ENCODE assay signal across 12 mouse cellular contexts in the genomic region with DNA sequence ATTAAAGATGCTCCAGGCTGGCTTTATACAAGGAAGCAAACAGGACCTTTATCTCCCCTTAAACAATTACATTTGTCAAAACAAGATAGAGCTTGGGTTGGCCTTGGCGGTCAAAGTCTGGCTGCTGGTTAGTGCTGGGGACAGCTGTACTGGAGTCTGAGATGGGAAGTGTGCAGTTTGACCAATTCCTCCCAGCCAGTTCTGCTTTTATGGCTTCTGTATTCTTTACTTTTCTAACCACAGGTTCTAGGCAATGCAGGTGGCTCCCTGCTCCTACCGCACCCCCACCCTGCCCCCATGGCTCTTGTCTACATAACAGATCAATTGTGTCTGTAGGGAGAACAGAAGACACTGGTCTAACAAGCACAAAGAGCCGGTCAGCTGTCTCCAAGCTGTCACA. TPM values are rescaled to one million over a fixed set of nuclear protein-coding genes. Genes with fewer than 3 reads are reported as not detected.
DNase-seq lines count a peak whose midpoint lies in the region; ATAC-seq lines count a peak whose summit lies in the region.
"Had no signal": no experiment of that assay in that cellular context is flagged by ENCODE, and none has a peak within 500 bp of the region (broad histone marks: within the 10 kb centered on the region; RNA-seq: fewer than 3 reads in every experiment).

No protein-coding gene starts in this region.

- 62% methylated on average over 3 of the region's 3 CpGs for WGBS in midbrain, embryonic 11.5 days
- WGBS in midbrain, embryonic 14.5 days = 61% methylated on average over 3 of the region's 3 CpGs
- WGBS in intestine, embryonic 15.5 days = 61% methylated on average over 3 of the region's 3 CpGs

- H3K9ac ChIP-seq in midbrain, embryonic 11.5 days (ENCODE audit: low read length) = no peak overlapping the region
- H3K9ac ChIP-seq in midbrain, embryonic 14.5 days (replicated peaks; ENCODE audit: low read length) = no peak overlapping the region
- H3K9ac ChIP-seq in intestine, embryonic 15.5 days = no peak overlapping the region
- H3K9ac ChIP-seq: lung, embryonic 14.5 days; midbrain, embryonic 13.5 days had no signal

- no peak overlapping the region for H3K27ac ChIP-seq in midbrain, embryonic 11.5 days (ENCODE audit: low read depth, low read length)
- H3K27ac ChIP-seq in midbrain, embryonic 14.5 days (replicated peaks; ENCODE audit: low read depth, low read length) = no peak overlapping the region
- no peak overlapping the region for H3K27ac ChIP-seq in intestine, embryonic 15.5 days
- H3K27ac ChIP-seq: midbrain, embryonic 13.5 days had no signal

- no peak overlapping the region for H3K4me2 ChIP-seq in midbrain, embryonic 11.5 days
- no peak overlapping the region for H3K4me2 ChIP-seq in midbrain, embryonic 14.5 days (ENCODE audit: low read length)
- H3K4me2 ChIP-seq in intestine, embryonic 15.5 days (replicated peaks) = no peak overlapping the region
- H3K4me2 ChIP-seq: lung, embryonic 14.5 days; midbrain, embryonic 13.5 days had no signal

- H3K4me1 ChIP-seq in midbrain, embryonic 11.5 days (ENCODE audit: control insufficient read depth, insufficient read depth, low read length) = peaks cover 13% of the 10 kb centered on the region
- H3K4me1 ChIP-seq in midbrain, embryonic 14.5 days (ENCODE audit: control insufficient read depth, insufficient read depth, low read length) = peaks cover 11% of the 10 kb centered on the region; the same call in 1 of the 2 replicates
- 0 out of 2 replicates have a peak, but pooled peaks cover 2% of the 10 kb centered on the region for H3K4me1 ChIP-seq in intestine, embryonic 15.5 days (replicated peaks)

- H3K4me3 ChIP-seq in midbrain, embryonic 11.5 days (ENCODE audit: low read depth, low read length) = no peak overlapping the region
- H3K4me3 ChIP-seq in midbrain, embryonic 14.5 days (replicated peaks; ENCODE audit: low read depth, low read length) = no peak overlapping the region
- no peak overlapping the region for H3K4me3 ChIP-seq in intestine, embryonic 15.5 days (replicated peaks)
- H3K4me3 ChIP-seq: midbrain, embryonic 13.5 days had no signal

- no peak for ATAC-seq in midbrain, embryonic 11.5 days (ENCODE audit: low FRiP score)
- no peak for ATAC-seq in midbrain, embryonic 14.5 days (ENCODE audit: low FRiP score, low TSS enrichment)
- peak; percentile 83 for ATAC-seq in intestine, embryonic 15.5 days
- ATAC-seq in megakaryocyte-erythroid progenitor cell, adult 5-6 weeks (replicated peaks; ENCODE audit: low FRiP score, low TSS enrichment, poor library complexity, severe bottlenecking) = peak; percentile 71
- ATAC-seq: CD4-positive, CD25-positive, alpha-beta regulatory T cell, adult 4 months; midbrain, embryonic 13.5 days had no signal

- H3K9me3 ChIP-seq in midbrain, embryonic 11.5 days (ENCODE audit: control insufficient read depth, low read length) = no peaks in the 10 kb centered on the region
- no peaks in the 10 kb centered on the region for H3K9me3 ChIP-seq in midbrain, embryonic 14.5 days (ENCODE audit: control insufficient read depth, low read length)
- no peaks in the 10 kb centered on the region for H3K9me3 ChIP-seq in intestine, embryonic 15.5 days
- H3K9me3 ChIP-seq: midbrain, embryonic 13.5 days had no signal

- no peaks in the 10 kb centered on the region for H3K27me3 ChIP-seq in midbrain, embryonic 11.5 days (ENCODE audit: control insufficient read depth, insufficient read depth, low read length)
- H3K27me3 ChIP-seq in midbrain, embryonic 14.5 days (ENCODE audit: control insufficient read depth, insufficient read depth, low read length) = no peaks in the 10 kb centered on the region
- H3K27me3 ChIP-seq in intestine, embryonic 15.5 days (replicated peaks) = no peaks in the 10 kb centered on the region
- H3K27me3 ChIP-seq: midbrain, embryonic 13.5 days had no signal

- no peaks in the 10 kb centered on the region for H3K36me3 ChIP-seq in midbrain, embryonic 11.5 days (ENCODE audit: control insufficient read depth, insufficient read depth, low read length)
- no peaks in the 10 kb centered on the region for H3K36me3 ChIP-seq in midbrain, embryonic 14.5 days (ENCODE audit: control insufficient read depth, insufficient read depth, low read length)
- no peaks in the 10 kb centered on the region for H3K36me3 ChIP-seq in intestine, embryonic 15.5 days
- H3K36me3 ChIP-seq: midbrain, embryonic 13.5 days had no signal

- peak; percentile 72 for DNase-seq in midbrain, embryonic 11.5 days (ENCODE audit: low spot score, missing footprints)
- no peak for DNase-seq in midbrain, embryonic 14.5 days
- DNase-seq in yolk sac, embryonic 10.5 days (ENCODE audit: low spot score) = peak; percentile 76
- DNase-seq in right cerebral cortex, postnatal 4 days = no peak
- DNase-seq in cerebellum, postnatal 14 days = no peak
- DNase-seq in adrenal gland, adult 8-10 months = no peak
- DNase-seq: cerebellum, postnatal 25 days; lung, embryonic 14.5 days had no signal

RNA-seq across cellular contexts. Expression of gene Snx9, which starts 11.2 kb away (rescaled TPM):
- 16.7 and 21.7 TPM in 2 replicates for polyA plus RNA-seq in midbrain, embryonic 11.5 days (2014; fragmentation: Nextera tagmentation; extraction: Ambion mirVana)
- polyA plus RNA-seq in midbrain, embryonic 14.5 days (2014; fragmentation: Nextera tagmentation; extraction: Ambion mirVana) = 4.5 and 8.3 TPM in 2 replicates
- polyA plus RNA-seq in intestine, embryonic 15.5 days (2015; fragmentation: Nextera tagmentation; extraction: Ambion mirVana) = 49.8 and 55.9 TPM in 2 replicates
- 25.8 and 28.9 TPM in 2 replicates for total RNA-seq in megakaryocyte-erythroid progenitor cell, adult 5-6 weeks (2014; fragmentation: Nextera tagmentation)
- total RNA-seq in megakaryocyte-erythroid progenitor cell, adult 5-6 weeks (2017) = 16.5 and 20.0 TPM in 2 replicates
- 10 to 100 TPM; 46.3 to 61.4 (median 52.9) TPM for total RNA-seq in adrenal gland, adult 8-10 months (2022)

Comparison
In these comparisons a context has a peak if more than half of its experiments do, and no peak if none do; other contexts are left out.
1. DNase-seq: peak in midbrain, embryonic 11.5 days (single experiment) and yolk sac, embryonic 10.5 days (single experiment); none in midbrain, embryonic 14.5 days (single experiment), right cerebral cortex, postnatal 4 days (single experiment), cerebellum, postnatal 14 days (0 of 2) and adrenal gland, adult 8-10 months (single experiment).
2. ATAC-seq: peak in intestine, embryonic 15.5 days (single experiment) and megakaryocyte-erythroid progenitor cell, adult 5-6 weeks (single experiment); none in midbrain, embryonic 11.5 days (single experiment) and midbrain, embryonic 14.5 days (single experiment).